Mouse (Mus musculus) kidney, adult 2 months (tissue): ENCODE data around the gene Hcrtr1.

Experiments used
- CTCF ChIP-seq: fragments of 200-500 bp; conservative IDR thresholded peaks from 2 replicates; pipeline ENCODE4 v1.5.1; 2011; ENCODE audit warnings: low read depth, mild to moderate bottlenecking, control low read depth, low read length, moderate library complexity, mixed read lengths; ENCODE audit not compliant: insufficient read depth, insufficient read length
- POLR2A ChIP-seq: fragments of 200-500 bp; IDR thresholded peaks from one replicate; pipeline ENCODE4 v1.6.1; 2011; ENCODE audit warnings: low read depth, low read length, control low read depth

DNA sequence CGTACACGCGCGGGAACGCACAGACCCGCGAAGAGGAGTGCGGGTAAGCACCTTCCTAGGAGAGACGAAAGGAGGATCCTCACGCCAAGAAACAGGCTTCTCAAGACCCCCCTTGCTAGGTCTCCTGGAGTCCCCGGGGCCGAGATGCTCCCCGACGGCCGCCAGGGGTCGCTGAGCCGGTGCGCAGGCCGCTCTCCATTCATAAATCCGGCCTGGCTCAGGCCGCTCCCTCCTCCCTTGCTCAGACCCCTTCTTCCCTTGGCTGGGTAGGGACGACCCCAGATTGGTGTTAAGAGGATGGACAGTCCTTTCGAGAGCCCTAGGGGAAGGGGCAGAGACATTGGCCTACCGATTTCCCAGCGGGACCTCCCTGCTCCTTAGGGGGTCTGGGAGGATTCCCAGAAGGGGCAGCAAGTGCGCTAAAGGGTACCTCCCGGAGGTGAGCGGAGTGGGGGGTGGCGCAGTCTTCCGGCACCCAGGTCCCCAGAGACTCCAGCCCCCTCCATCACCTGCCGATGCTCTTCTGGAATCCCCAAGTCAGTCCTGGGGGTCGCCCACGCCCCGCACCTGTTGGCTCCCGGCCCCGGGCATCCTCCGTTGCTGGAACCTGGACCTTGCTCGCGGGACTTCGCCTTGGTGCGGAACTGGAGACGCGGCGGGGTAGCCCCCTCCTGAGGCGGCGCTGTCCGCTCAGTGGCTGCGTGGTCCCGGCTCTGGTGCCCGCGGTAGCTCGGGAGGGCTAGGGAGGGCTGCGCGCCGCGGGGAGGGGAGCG is 532 bp downstream of the Hcrtr1 start:
- TF ChIP-seq CTCF (peak; percentile 64), POLR2A (no peak)
